Mouse (Mus musculus) stomach, embryonic 16.5 days (tissue): ENCODE measurements around the gene Dnmt1. TPM values are rescaled to one million over a fixed set of nuclear protein-coding genes. Genes with fewer than 3 reads are reported as not detected.

Experiments used
- microRNA-seq: library from miRNA; unstranded; fragments of <30 nt; microRNA quantifications from one replicate; pipeline ENCODE4, GENCODE M21; 2016
- polyA plus RNA-seq: library from polyadenylated mRNA; unstranded; fragments of >200 nt; fragmentation: Nextera tagmentation; extraction: Ambion mirVana; gene quantifications from 2 replicates; pipeline ENCODE4 v1.2.1, GENCODE M21; 2015

Gene Dnmt1
- polyA plus RNA-seq, 1 experiment from 2014 or later, result 75.7 TPM

Small RNA genes lying within 50 kb of the gene (microRNA-seq; reads per million reads assigned to microRNA genes)
- gene Mir7081, result not detected

Other genes starting within 250 kb of the Dnmt1 start
- gene Olfm2, start 213.5 kb downstream of the Dnmt1 start, polyA plus RNA-seq, result 7.4 and 8.3 TPM in 2 replicates
- 3.1 and 3.3 TPM in 2 replicates for gene Col5a3, start 144.8 kb downstream of the Dnmt1 start, polyA plus RNA-seq
- not detected in 2 replicates for gene Rdh8, start 141.4 kb downstream of the Dnmt1 start, polyA plus RNA-seq
- gene A230050P20Rik, start 91.2 kb downstream of the Dnmt1 start, polyA plus RNA-seq, result 14.2 and 16.8 TPM in 2 replicates
- 8.2 and 9.1 TPM in 2 replicates for gene Angptl6, start 80.2 kb downstream of the Dnmt1 start, polyA plus RNA-seq
- 74.6 and 77.5 TPM in 2 replicates for gene Ppan, start 71.7 kb downstream of the Dnmt1 start, polyA plus RNA-seq
- gene Eif3g, start 61.3 kb downstream of the Dnmt1 start, polyA plus RNA-seq, result 272 and 293 TPM in 2 replicates
- 38.2 and 39.9 TPM in 2 replicates for gene S1pr2, start 16.9 kb upstream of the Dnmt1 start, polyA plus RNA-seq
- 131 and 141 TPM in 2 replicates for gene Mrpl4, start 42.9 kb upstream of the Dnmt1 start, polyA plus RNA-seq
- 15.0 and 16.3 TPM in 2 replicates for gene Icam1, start 56.1 kb upstream of the Dnmt1 start, polyA plus RNA-seq
- gene Icam4, start 69.5 kb upstream of the Dnmt1 start, polyA plus RNA-seq, result 5.9 and 8.6 TPM in 2 replicates
- gene Icam5, start 72.2 kb upstream of the Dnmt1 start, polyA plus RNA-seq, result 0.14 and 0.15 TPM in 2 replicates
- 0.46 and 0.89 TPM in 2 replicates for gene Zglp1, start 107.2 kb upstream of the Dnmt1 start, polyA plus RNA-seq
- gene Gm49373, start 113.2 kb upstream of the Dnmt1 start, polyA plus RNA-seq, result 0.26 and 0.49 TPM in 2 replicates
- gene Fdx1l, start 113.7 kb upstream of the Dnmt1 start, polyA plus RNA-seq, result 48.7 and 49.7 TPM in 2 replicates
- gene Gm38431, start 132.1 kb upstream of the Dnmt1 start, polyA plus RNA-seq, result 1.2 and 2.1 TPM in 2 replicates
- 40.3 and 40.8 TPM in 2 replicates for gene Raver1, start 132.1 kb upstream of the Dnmt1 start, polyA plus RNA-seq
- gene Tyk2, start 171.4 kb upstream of the Dnmt1 start, polyA plus RNA-seq, result 16.7 and 18.2 TPM in 2 replicates
- 250 TPM in 2 replicates for gene Cdc37, start 190.1 kb upstream of the Dnmt1 start, polyA plus RNA-seq
- gene Pde4a, start 205.8 kb upstream of the Dnmt1 start, polyA plus RNA-seq, result 4.7 TPM in 2 replicates